Mouse (Mus musculus) heart, adult 2 months (tissue): ENCODE data around the gene Msrb1.

Experiments used
- CTCF ChIP-seq: fragments of 200-600 bp; IDR thresholded peaks from 2 replicates; pipeline ENCODE4 v1.8.1; 2022; ENCODE audit warnings: antibody characterized with exemption, mild to moderate bottlenecking, moderate library complexity
- EP300 ChIP-seq: fragments of 200-500 bp; IDR thresholded peaks from 2 replicates; pipeline ENCODE4 v1.6.1; 2011; ENCODE audit warnings: low read depth, low read length, control low read depth; ENCODE audit not compliant: insufficient read depth
- POLR2A ChIP-seq: fragments of 200-500 bp; IDR thresholded peaks from 2 replicates; pipeline ENCODE4 v1.6.1; 2011; ENCODE audit warnings: mild to moderate bottlenecking, low read depth, low read length, control low read depth; ENCODE audit not compliant: insufficient read depth

DNA sequence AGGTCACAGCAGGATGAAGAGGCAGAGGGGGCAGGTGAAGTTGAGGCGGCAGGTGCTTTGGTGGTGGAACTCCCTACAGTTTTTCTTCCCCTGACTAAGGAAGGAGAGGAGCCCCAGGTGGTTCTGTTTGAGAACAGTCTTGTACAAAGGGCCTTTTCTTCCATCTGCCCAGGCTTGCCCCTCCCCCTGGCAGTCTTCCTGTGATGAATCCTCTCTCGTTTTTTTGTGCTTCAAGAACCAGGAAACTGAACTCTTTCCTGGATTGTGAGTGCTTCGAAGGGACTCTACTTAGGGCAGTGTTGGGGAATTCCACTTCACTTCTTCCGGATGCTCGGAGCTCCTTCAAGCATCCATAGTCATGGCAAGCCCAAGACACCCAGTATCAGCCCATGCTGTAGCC, 38.5 kb upstream of the Msrb1 start:
- TF ChIP-seq CTCF: no peak
- TF ChIP-seq POLR2A: no peak
- TF ChIP-seq EP300: no peak
